Mouse (Mus musculus): ENCODE measurements at regions not wholly inside any gene's neighbourhood (a gene's known extent, or its start where the extent isn't known, plus 50 kb on each side); places are given as distances from the start of the nearest gene placed in this dataset.

DNA sequence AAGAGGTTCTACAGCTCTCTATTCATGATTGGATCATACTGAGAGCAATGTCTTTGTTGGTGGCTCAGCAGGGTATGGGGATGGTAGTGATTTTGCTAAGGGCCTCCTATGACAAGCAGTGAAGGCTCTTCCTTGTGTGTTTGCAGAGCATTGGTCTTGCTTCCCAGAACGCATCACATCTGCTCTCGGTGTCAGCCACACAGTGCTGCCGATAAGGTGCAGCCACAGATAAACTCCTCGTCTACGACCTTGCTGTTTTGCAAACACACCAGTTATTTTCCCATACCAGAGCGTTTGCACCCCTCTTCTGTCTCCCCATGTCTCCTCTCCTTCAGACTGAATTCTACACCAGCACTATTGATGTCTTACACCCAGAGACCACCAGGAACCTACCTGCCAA is 68.4 kb upstream of the Thpo start:
- no peak for DNase-seq (ENCODE audit: low spot score in 2 of 2)

GRCm38 (mm10) chr16:20800038-20800437 is 65.7 kb upstream of the Thpo start:
- DNase-seq (ENCODE audit: low spot score in 2 of 2), result no peak

DNA sequence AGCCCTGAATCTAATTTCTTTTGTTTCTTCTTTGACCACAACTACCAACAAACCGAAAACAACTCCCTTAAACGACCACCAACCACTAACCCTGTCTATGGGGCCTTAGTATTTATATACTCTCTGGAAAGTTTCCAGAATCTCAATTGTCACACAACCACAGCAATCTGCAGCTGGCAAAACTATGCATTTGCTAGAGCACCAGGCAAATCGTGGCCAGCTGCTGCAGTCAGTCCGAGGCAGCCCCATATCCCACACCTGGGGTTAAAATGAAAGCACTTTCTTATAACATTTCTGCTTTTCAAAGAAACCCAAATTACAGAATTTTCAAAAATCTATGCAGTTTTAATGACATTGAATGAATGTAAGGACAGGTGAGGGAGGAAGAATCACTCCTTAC is 63.8 kb upstream of the Thpo start:
- DNase-seq (ENCODE audit: low spot score in 2 of 2), result no peak

GRCm38 (mm10) chr16:20794721-20795120 is 60.4 kb upstream of the Thpo start:
- no peak for DNase-seq (ENCODE audit: low spot score in 2 of 2)

Data from left cerebral cortex, adult 9 months (tissue).